Mouse (Mus musculus): ENCODE data around the gene Spon1. TPM values are rescaled to one million over a fixed set of nuclear protein-coding genes. Genes with fewer than 3 reads are reported as not detected.

Gene Spon1
- polyA plus RNA-seq, 1 experiment from 2014 or later, result 3.1 TPM

DNA sequence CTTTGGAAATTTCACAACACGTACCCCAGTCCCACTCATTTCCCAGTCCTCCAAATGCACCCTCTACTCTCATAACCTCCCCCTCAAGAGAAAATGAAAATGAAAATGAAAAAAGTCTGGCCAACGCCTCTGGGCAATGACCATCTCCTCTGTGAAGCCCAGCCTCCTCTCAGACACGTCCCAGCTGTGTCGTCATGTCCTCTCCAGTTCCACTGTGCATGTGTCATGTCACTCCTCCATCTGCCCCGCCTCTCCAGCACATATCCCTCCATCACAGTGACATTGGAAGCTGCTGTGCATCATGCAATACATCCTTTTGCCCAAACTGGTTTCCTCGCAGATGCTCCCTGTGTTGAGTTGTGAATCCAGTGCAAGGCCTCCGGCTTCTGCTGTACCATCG, 199.8 kb downstream of the Spon1 start:
- H3K4me1 ChIP-seq (replicated peaks; ENCODE audit: control insufficient read depth, insufficient read depth), result no peaks in the 10 kb centered on the region
- DNase-seq (ENCODE audit: low spot score) (no peak), ATAC-seq (ENCODE audit: low FRiP score, low TSS enrichment) (no peak)
- H3K9me3 ChIP-seq (ENCODE audit: control insufficient read depth, low read length), result no peaks in the 10 kb centered on the region
- H3K9ac ChIP-seq (ENCODE audit: low read length), result no peak overlapping the region
- H3K4me2 ChIP-seq (replicated peaks; ENCODE audit: low read depth), result no peak overlapping the region
- H3K36me3 ChIP-seq (ENCODE audit: control insufficient read depth, insufficient read depth, low read length), result no peaks in the 10 kb centered on the region
- no peak for TF ChIP-seq CTCF (IDR thresholded peaks at IDR 0.05; ENCODE audit: low read depth)
- TF ChIP-seq EP300 (optimal IDR thresholded peaks at IDR 0.05), result no peak
- H3K4me3 ChIP-seq (ENCODE audit: low read depth, low read length), result no peak overlapping the region
- H3K27ac ChIP-seq (replicated peaks), result no peak overlapping the region
- 85% methylated on average over 8 of the region's 8 CpGs for WGBS
- H3K27me3 ChIP-seq (ENCODE audit: control insufficient read depth, insufficient read depth, low read length), result no peaks in the 10 kb centered on the region

DNA sequence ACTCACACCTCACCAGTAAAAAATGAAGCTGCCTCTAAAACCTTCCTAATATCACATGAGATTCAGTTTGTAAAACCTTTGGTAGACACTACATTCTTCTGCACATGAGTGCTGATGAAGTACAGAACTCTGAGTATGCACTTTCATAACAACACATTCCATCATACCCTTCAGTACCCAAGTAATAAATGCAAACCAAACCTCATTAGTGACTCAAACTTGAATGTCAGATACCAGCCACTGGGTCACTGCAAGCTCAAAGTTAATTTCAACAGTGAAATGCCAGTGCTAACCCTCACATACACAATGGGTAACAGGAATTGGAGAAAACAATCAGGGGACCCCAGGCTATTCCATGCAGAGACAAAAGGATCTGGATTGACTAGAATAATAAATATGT, 203.4 kb downstream of the Spon1 start:
- no peak overlapping the region for H3K4me3 ChIP-seq (ENCODE audit: low read depth, low read length)
- H3K27ac ChIP-seq (replicated peaks), result no peak overlapping the region
- ATAC-seq (ENCODE audit: low FRiP score, low TSS enrichment) (no peak), DNase-seq (ENCODE audit: low spot score) (no peak)
- no peaks in the 10 kb centered on the region for H3K36me3 ChIP-seq (ENCODE audit: control insufficient read depth, insufficient read depth, low read length)
- no peaks in the 10 kb centered on the region for H3K9me3 ChIP-seq (ENCODE audit: control insufficient read depth, low read length)
- H3K4me2 ChIP-seq (replicated peaks; ENCODE audit: low read depth), result no peak overlapping the region
- H3K27me3 ChIP-seq (ENCODE audit: control insufficient read depth, insufficient read depth, low read length), result no peaks in the 10 kb centered on the region
- no peak overlapping the region for H3K9ac ChIP-seq (ENCODE audit: low read length)
- TF ChIP-seq CTCF (IDR thresholded peaks at IDR 0.05; ENCODE audit: low read depth), result no peak
- no peak for TF ChIP-seq EP300 (optimal IDR thresholded peaks at IDR 0.05)
- H3K4me1 ChIP-seq (replicated peaks; ENCODE audit: control insufficient read depth, insufficient read depth), result no peaks in the 10 kb centered on the region

DNA sequence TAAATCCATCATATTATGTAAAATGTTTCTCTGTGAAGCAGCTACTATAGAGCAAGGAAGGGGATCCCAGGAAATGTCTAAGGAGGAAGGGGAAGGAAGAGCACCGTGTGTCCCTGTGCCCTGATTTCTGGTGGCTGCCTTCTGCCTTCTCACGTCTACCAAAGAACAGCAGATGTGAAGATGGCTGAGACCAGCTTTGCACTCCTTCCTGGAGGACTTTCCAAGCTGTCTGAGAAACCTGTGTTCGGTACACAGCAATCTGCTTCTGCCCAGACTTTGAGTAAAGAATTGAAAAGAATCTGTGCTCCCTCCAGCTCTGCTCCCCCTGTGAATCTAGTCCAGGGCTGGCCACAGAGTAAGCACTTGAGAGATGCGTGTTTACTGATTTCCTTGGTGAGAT, 206.7 kb downstream of the Spon1 start:
- H3K4me2 ChIP-seq (replicated peaks; ENCODE audit: low read depth), result no peak overlapping the region
- ATAC-seq (ENCODE audit: low FRiP score, low TSS enrichment) (no peak), DNase-seq (ENCODE audit: low spot score) (no peak)
- no peaks in the 10 kb centered on the region for H3K4me1 ChIP-seq (replicated peaks; ENCODE audit: control insufficient read depth, insufficient read depth)
- no peak overlapping the region for H3K9ac ChIP-seq (ENCODE audit: low read length)
- H3K27ac ChIP-seq (replicated peaks), result no peak overlapping the region
- H3K4me3 ChIP-seq (ENCODE audit: low read depth, low read length), result no peak overlapping the region
- H3K9me3 ChIP-seq (ENCODE audit: control insufficient read depth, low read length), result no peaks in the 10 kb centered on the region
- TF ChIP-seq CTCF (IDR thresholded peaks at IDR 0.05; ENCODE audit: low read depth) (no peak), EP300 (optimal IDR thresholded peaks at IDR 0.05) (no peak)
- no peaks in the 10 kb centered on the region for H3K36me3 ChIP-seq (ENCODE audit: control insufficient read depth, insufficient read depth, low read length)
- no peaks in the 10 kb centered on the region for H3K27me3 ChIP-seq (ENCODE audit: control insufficient read depth, insufficient read depth, low read length)
- WGBS, result 82% methylated on average over 4 of the region's 4 CpGs

DNA sequence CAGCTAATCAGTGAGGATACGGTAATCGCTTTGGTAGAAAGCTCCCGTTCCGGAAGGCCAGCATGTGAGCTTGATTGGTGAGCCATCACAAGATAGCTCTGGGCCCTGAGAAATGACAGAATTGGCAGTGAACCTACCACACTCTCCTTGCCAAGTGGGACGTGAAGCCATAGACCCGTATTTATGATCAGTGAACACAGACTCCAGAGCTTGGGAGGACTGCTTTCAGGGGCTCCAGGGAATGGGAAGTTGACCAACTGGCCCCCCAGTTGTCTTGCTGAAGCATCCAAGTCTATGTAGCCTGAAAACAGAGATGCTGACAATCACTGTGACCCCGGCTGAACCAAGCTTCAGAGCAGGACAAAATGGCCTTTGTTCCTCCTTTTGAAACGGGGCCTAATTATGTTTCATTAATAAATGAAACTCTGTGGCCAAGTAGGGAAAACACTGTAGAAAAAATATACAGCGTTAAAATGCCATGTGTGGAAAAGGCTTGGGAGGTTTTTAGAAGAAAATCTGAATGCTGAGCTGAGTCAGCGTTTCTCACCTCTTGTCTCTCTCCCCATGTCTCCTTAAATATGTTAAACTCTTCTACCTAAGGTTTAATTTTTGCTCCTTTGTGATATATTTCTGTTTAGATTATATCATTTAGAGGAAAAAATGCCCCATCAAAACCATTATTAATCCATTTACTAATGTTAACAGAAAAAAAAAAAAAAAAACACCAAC, 220.8 kb downstream of the Spon1 start:
- TF ChIP-seq EP300 (optimal IDR thresholded peaks at IDR 0.05), result no peak
- no peak for TF ChIP-seq CTCF (IDR thresholded peaks at IDR 0.05; ENCODE audit: low read depth)

DNA sequence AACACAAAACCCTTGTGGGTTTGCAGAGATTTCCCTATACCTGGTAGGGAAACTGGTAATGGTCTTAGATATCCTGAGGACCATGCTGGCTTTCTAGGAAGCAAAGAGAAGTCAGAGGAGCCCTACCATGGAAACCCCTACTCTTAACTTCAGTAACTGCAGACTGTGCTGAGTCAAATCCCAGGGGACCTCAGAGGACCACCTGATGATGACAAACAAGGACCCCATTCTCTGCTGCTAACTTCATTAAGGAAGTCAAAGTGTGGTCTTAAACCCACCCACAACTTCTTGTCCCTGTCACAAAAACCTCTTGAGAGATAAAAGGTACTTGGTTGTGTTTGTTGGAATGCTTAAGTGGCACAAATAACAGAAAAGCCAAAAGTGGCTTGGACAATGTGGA, 222.4 kb downstream of the Spon1 start:
- Histone ChIP-seq H3K27me3 (ENCODE audit: control insufficient read depth, insufficient read depth, low read length) (no peaks in the 10 kb centered on the region), H3K4me3 (ENCODE audit: low read depth, low read length) (no peak overlapping the region), H3K4me1 (replicated peaks; ENCODE audit: control insufficient read depth, insufficient read depth) (no peaks in the 10 kb centered on the region), H3K27ac (replicated peaks) (no peak overlapping the region), H3K9me3 (ENCODE audit: control insufficient read depth, low read length) (0 out of 2 replicates have a peak, but pooled peaks cover 4% of the 10 kb centered on the region), H3K4me2 (replicated peaks; ENCODE audit: low read depth) (no peak overlapping the region), H3K36me3 (ENCODE audit: control insufficient read depth, insufficient read depth, low read length) (no peaks in the 10 kb centered on the region), H3K9ac (ENCODE audit: low read length) (no peak overlapping the region)
- DNase-seq (ENCODE audit: low spot score), result no peak
- TF ChIP-seq CTCF (IDR thresholded peaks at IDR 0.05; ENCODE audit: low read depth), result no peak
- TF ChIP-seq EP300 (optimal IDR thresholded peaks at IDR 0.05), result no peak
- no peak for ATAC-seq (ENCODE audit: low FRiP score, low TSS enrichment)

More for the DNA sequence above, 220.8 kb downstream of the Spon1 start:
- DNase-seq (ENCODE audit: low spot score), result no peak
- no peak for ATAC-seq (ENCODE audit: low FRiP score, low TSS enrichment)
- H3K27ac ChIP-seq (replicated peaks), result no peak overlapping the region
- no peaks in the 10 kb centered on the region for H3K4me1 ChIP-seq (replicated peaks; ENCODE audit: control insufficient read depth, insufficient read depth)
- H3K36me3 ChIP-seq (ENCODE audit: control insufficient read depth, insufficient read depth, low read length), result no peaks in the 10 kb centered on the region
- H3K4me3 ChIP-seq (ENCODE audit: low read depth, low read length), result no peak overlapping the region
- 82% methylated on average over 10 of the region's 10 CpGs for WGBS
- no peak overlapping the region for H3K9ac ChIP-seq (ENCODE audit: low read length)
- H3K4me2 ChIP-seq (replicated peaks; ENCODE audit: low read depth), result no peak overlapping the region
- H3K27me3 ChIP-seq (ENCODE audit: control insufficient read depth, insufficient read depth, low read length), result no peaks in the 10 kb centered on the region
- 0 out of 2 replicates have a peak, but pooled peaks cover 4% of the 10 kb centered on the region for H3K9me3 ChIP-seq (ENCODE audit: control insufficient read depth, low read length)

DNA sequence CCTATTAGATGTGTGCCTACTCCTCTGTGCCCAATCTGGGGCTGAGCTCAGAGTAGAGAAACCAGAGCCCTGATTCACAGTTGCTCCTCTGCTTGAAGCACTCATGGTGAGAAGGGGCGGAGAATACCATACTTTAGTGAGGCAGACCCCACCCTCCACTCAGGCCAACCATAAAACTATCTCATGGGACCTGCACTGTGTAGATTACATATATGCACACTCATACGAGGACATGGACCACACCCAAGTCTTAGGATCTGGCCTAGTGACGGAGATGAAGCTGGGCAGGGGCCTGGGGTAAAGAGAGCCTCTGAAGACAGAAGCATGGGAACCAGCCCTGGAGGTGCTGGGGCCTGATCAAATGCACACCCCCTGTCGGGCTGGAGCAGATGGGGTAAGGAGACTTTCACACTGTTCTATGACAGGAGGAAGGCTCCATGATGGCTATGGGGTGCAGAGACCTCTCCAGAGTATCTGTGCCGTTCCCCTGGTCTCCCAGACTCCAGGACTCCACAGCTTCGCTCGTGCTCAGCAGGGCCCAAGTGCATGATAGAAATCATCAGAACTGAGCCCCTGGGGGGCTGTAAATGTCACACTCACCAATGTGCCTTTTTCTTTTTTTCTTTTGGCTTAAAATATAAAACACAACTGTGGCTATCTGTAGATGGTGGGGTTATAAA, 232.0 kb downstream of the Spon1 start:
- no peaks in the 10 kb centered on the region for H3K36me3 ChIP-seq (ENCODE audit: control insufficient read depth, insufficient read depth, low read length)
- DNase-seq (ENCODE audit: low spot score) (no peak), ATAC-seq (ENCODE audit: low FRiP score, low TSS enrichment) (no peak)
- H3K27ac ChIP-seq (replicated peaks), result no peak overlapping the region
- H3K9ac ChIP-seq (ENCODE audit: low read length), result no peak overlapping the region
- H3K27me3 ChIP-seq (ENCODE audit: control insufficient read depth, insufficient read depth, low read length), result no peaks in the 10 kb centered on the region
- no peak for TF ChIP-seq EP300 (optimal IDR thresholded peaks at IDR 0.05)
- TF ChIP-seq CTCF (IDR thresholded peaks at IDR 0.05; ENCODE audit: low read depth), result no peak
- H3K4me2 ChIP-seq (replicated peaks; ENCODE audit: low read depth), result no peak overlapping the region
- H3K4me3 ChIP-seq (ENCODE audit: low read depth, low read length), result no peak overlapping the region
- no peaks in the 10 kb centered on the region for H3K9me3 ChIP-seq (ENCODE audit: control insufficient read depth, low read length)
- H3K4me1 ChIP-seq (replicated peaks; ENCODE audit: control insufficient read depth, insufficient read depth), result no peaks in the 10 kb centered on the region
- 65% methylated on average over 7 of the region's 7 CpGs for WGBS
